ENCODE assay signal across 18 mouse cellular contexts in the genomic region with DNA sequence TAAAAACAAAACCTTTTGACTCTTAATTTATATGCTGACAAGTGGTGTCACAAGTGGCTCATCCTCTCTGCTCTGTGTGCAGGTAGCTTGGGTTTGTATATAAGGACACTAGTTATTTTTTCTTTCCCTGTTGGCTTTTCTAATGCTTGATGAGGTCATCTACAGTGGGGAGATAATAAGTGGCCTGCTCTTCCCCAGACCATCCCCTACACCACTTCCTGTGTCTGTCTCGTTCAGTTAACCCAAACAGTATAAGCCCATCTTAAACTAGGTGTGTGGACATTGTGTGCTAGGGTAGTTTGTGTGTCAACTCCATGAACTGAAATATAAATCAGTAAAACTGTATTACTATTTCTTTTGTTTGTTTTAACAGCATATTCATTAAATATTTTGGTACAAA.
"Had no signal": no experiment of that assay in that cellular context is flagged by ENCODE, and none has a peak within 500 bp of the region (broad histone marks: within the 10 kb centered on the region; RNA-seq: fewer than 3 reads in every experiment).

No protein-coding gene starts in this region.

- H3K4me3 ChIP-seq: kidney, embryonic 15.5 days; limb, embryonic 10.5 days; limb, embryonic 13.5 days; liver, embryonic 12.5 days; liver, embryonic 15.5 days; lung, embryonic 15.5 days; neural tube, embryonic 12.5 days; neural tube, embryonic 15.5 days had no signal

- H3K27me3 ChIP-seq: kidney, embryonic 15.5 days; limb, embryonic 13.5 days; liver, embryonic 12.5 days; liver, embryonic 15.5 days; lung, embryonic 15.5 days; neural tube, embryonic 12.5 days; neural tube, embryonic 15.5 days had no signal

- H3K4me1 ChIP-seq: kidney, embryonic 15.5 days; limb, embryonic 10.5 days; limb, embryonic 13.5 days; neural tube, embryonic 12.5 days; neural tube, embryonic 15.5 days had no signal

- H3K9me3 ChIP-seq: kidney, embryonic 15.5 days; limb, embryonic 10.5 days; limb, embryonic 13.5 days; liver, embryonic 12.5 days; liver, embryonic 15.5 days; lung, embryonic 15.5 days; neural tube, embryonic 12.5 days; neural tube, embryonic 15.5 days had no signal

- DNase-seq: kidney, adult 8-10 months; kidney, postnatal 10 days; kidney, postnatal 36 days; liver; lung, postnatal 10 days; lung, postnatal 4 days; midbrain, embryonic 14.5 days; right cerebral cortex, adult 18-20 months; right cerebral cortex, postnatal 14 days; right cerebral cortex, postnatal 4 days had no signal
